ENCODE assay signal across 8 mouse cellular contexts in the genomic region with DNA sequence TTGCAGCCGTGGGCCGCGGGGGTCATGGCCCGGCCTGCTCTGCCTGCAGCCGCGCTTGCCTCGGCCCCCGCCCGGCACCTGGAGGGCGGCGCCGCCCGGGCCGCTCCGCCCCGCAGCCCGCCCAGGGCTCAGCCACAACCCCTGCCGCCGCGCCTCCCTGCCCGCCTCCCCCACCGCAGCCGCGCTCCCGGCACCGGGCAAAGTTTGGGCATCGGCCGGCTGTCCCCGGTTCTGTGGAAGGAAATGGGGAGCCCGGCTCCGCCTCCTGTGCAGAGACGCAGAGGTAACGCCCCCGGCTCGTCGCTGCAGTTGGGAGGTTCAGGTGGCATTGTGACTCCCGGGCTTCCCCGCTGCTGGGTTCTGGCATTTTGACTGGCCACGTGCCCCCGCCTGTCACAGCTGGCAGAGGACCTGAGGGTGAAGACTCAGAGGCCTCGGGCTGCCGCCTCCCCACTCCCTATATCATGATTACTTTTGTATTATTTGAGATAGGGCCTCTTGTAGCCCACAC. TPM values are rescaled to one million over a fixed set of nuclear protein-coding genes. Genes with fewer than 3 reads are reported as not detected.
A peak's percentile ranks its signal among the peaks of the same experiment; 100 is the strongest.
DNase-seq lines count a peak whose midpoint lies in the region; ATAC-seq lines count a peak whose summit lies in the region.

No protein-coding gene starts in this region.

- H3K27me3 ChIP-seq in embryonic facial prominence, embryonic 12.5 days = peaks cover 25% of the 10 kb centered on the region
- 0 out of 2 replicates have a peak, but pooled peaks cover 5% of the 10 kb centered on the region for H3K27me3 ChIP-seq in heart, embryonic 15.5 days
- peaks cover 9% of the 10 kb centered on the region; the same call in 1 of the 2 replicates for H3K27me3 ChIP-seq in lung, embryonic 16.5 days (ENCODE audit: control insufficient read depth, insufficient read depth, low read depth, low read length)

- peak overlapping the region; percentile 64 for H3K4me3 ChIP-seq in embryonic facial prominence, embryonic 12.5 days
- H3K4me3 ChIP-seq in heart, embryonic 15.5 days = peak overlapping the region; percentile 64
- peak overlapping the region; percentile 69 for H3K4me3 ChIP-seq in lung, embryonic 16.5 days (ENCODE audit: low read length)

- peaks cover 10% of the 10 kb centered on the region; the same call in 1 of the 2 replicates for H3K4me1 ChIP-seq in embryonic facial prominence, embryonic 12.5 days
- peaks cover 22% of the 10 kb centered on the region for H3K4me1 ChIP-seq in heart, embryonic 15.5 days (replicated peaks)
- H3K4me1 ChIP-seq in lung, embryonic 16.5 days (replicated peaks; ENCODE audit: control insufficient read depth, insufficient read depth, low read length) = peaks cover 6% of the 10 kb centered on the region

- no peak overlapping the region for H3K27ac ChIP-seq in embryonic facial prominence, embryonic 12.5 days
- no peak overlapping the region for H3K27ac ChIP-seq in heart, embryonic 15.5 days
- H3K27ac ChIP-seq in lung, embryonic 16.5 days (ENCODE audit: low read length) = no peak overlapping the region

- ATAC-seq in embryonic facial prominence, embryonic 12.5 days (ENCODE audit: insufficient number of reproducible peaks, insufficient read depth, low FRiP score, low TSS enrichment) = no peak
- ATAC-seq in heart, embryonic 15.5 days (replicated peaks; ENCODE audit: insufficient number of reproducible peaks, insufficient read depth, low FRiP score, low read depth) = peak; percentile 65; the same call in 1 of the 2 replicates
- ATAC-seq in lung, embryonic 16.5 days (ENCODE audit: low read depth) = peak; percentile 71

- peak overlapping the region; percentile 96 for H3K4me2 ChIP-seq in embryonic facial prominence, embryonic 12.5 days (replicated peaks)
- peak overlapping the region; percentile 98 for H3K4me2 ChIP-seq in heart, embryonic 15.5 days
- H3K4me2 ChIP-seq in lung, embryonic 16.5 days (ENCODE audit: low read depth, low read length) = peak overlapping the region; percentile 100

- peaks cover 6% of the 10 kb centered on the region; the same call in 1 of the 2 replicates for H3K9me3 ChIP-seq in embryonic facial prominence, embryonic 12.5 days
- no peaks in the 10 kb centered on the region for H3K9me3 ChIP-seq in heart, embryonic 15.5 days (replicated peaks)
- peaks cover 3% of the 10 kb centered on the region; the same call in 1 of the 2 replicates for H3K9me3 ChIP-seq in lung, embryonic 16.5 days (ENCODE audit: control insufficient read depth, low read length)

- H3K36me3 ChIP-seq in embryonic facial prominence, embryonic 12.5 days = no peaks in the 10 kb centered on the region
- H3K36me3 ChIP-seq in heart, embryonic 15.5 days = no peaks in the 10 kb centered on the region
- H3K36me3 ChIP-seq in lung, embryonic 16.5 days (ENCODE audit: control insufficient read depth, insufficient read depth, low read length) = no peaks in the 10 kb centered on the region

- DNase-seq in CD4-positive helper T cell, adult 2 months (ENCODE audit: low read depth, low spot score) = peak; percentile 82
- DNase-seq in T-cell, adult 2 months (ENCODE audit: low spot score) = peak; percentile 64
- DNase-seq in kidney, postnatal 10 days = peak; percentile 80
- DNase-seq in ovary, postnatal 10 days (ENCODE audit: low spot score) = peak; percentile 28
- DNase-seq in thymus, postnatal 4 days = peak; percentile 80

- WGBS in embryonic facial prominence, embryonic 12.5 days = under 1% methylated on average over 40 of the region's 42 CpGs
- under 1% methylated on average over 29 of the region's 42 CpGs for WGBS in heart, embryonic 15.5 days
- WGBS in lung, embryonic 16.5 days = under 1% methylated on average over 29 of the region's 42 CpGs

- peak overlapping the region; percentile 67 for H3K9ac ChIP-seq in embryonic facial prominence, embryonic 12.5 days
- peak overlapping the region; percentile 60 for H3K9ac ChIP-seq in heart, embryonic 15.5 days
- H3K9ac ChIP-seq in lung, embryonic 16.5 days (ENCODE audit: low read length) = peak overlapping the region; percentile 76

RNA-seq across cellular contexts. Expression of a gene that starts 13.0 kb away (rescaled TPM):
- 6.5 and 11.8 TPM in 2 replicates for polyA plus RNA-seq in embryonic facial prominence, embryonic 12.5 days (2016; fragmentation: Nextera tagmentation; extraction: Ambion mirVana)
- 3.0 and 4.4 TPM in 2 replicates for polyA plus RNA-seq in heart, embryonic 15.5 days (2015; fragmentation: Nextera tagmentation; extraction: Ambion mirVana)
- 4.5 and 5.4 TPM in 2 replicates for polyA plus RNA-seq in lung, embryonic 16.5 days (2015; fragmentation: Nextera tagmentation; extraction: Ambion mirVana)

RNA-seq across cellular contexts. Expression of a gene that starts 33.5 kb away (rescaled TPM):
- polyA plus RNA-seq in embryonic facial prominence, embryonic 12.5 days (2016; fragmentation: Nextera tagmentation; extraction: Ambion mirVana) = 3.2 and 8.2 TPM in 2 replicates
- polyA plus RNA-seq in heart, embryonic 15.5 days (2015; fragmentation: Nextera tagmentation; extraction: Ambion mirVana) = 2.1 and 2.5 TPM in 2 replicates
- 2.5 and 3.2 TPM in 2 replicates for polyA plus RNA-seq in lung, embryonic 16.5 days (2015; fragmentation: Nextera tagmentation; extraction: Ambion mirVana)

RNA-seq across cellular contexts. Expression of a gene that starts 33.6 kb away (rescaled TPM):
- polyA plus RNA-seq in embryonic facial prominence, embryonic 12.5 days (2016; fragmentation: Nextera tagmentation; extraction: Ambion mirVana) = 901 and 909 TPM in 2 replicates
- 1,832 and 2,366 TPM in 2 replicates for polyA plus RNA-seq in heart, embryonic 15.5 days (2015; fragmentation: Nextera tagmentation; extraction: Ambion mirVana)
- 1,058 and 1,114 TPM in 2 replicates for polyA plus RNA-seq in lung, embryonic 16.5 days (2015; fragmentation: Nextera tagmentation; extraction: Ambion mirVana)

RNA-seq across cellular contexts. Expression of a gene that starts 34.0 kb away (rescaled TPM):
- polyA plus RNA-seq in embryonic facial prominence, embryonic 12.5 days (2016; fragmentation: Nextera tagmentation; extraction: Ambion mirVana) = 257 and 260 TPM in 2 replicates
- 144 and 163 TPM in 2 replicates for polyA plus RNA-seq in heart, embryonic 15.5 days (2015; fragmentation: Nextera tagmentation; extraction: Ambion mirVana)
- polyA plus RNA-seq in lung, embryonic 16.5 days (2015; fragmentation: Nextera tagmentation; extraction: Ambion mirVana) = 237 and 248 TPM in 2 replicates

RNA-seq across cellular contexts. Expression of a gene that starts 45.3 kb away (rescaled TPM):
- polyA plus RNA-seq in embryonic facial prominence, embryonic 12.5 days (2016; fragmentation: Nextera tagmentation; extraction: Ambion mirVana) = 109 and 115 TPM in 2 replicates
- polyA plus RNA-seq in heart, embryonic 15.5 days (2015; fragmentation: Nextera tagmentation; extraction: Ambion mirVana) = 43.9 and 56.2 TPM in 2 replicates
- polyA plus RNA-seq in lung, embryonic 16.5 days (2015; fragmentation: Nextera tagmentation; extraction: Ambion mirVana) = 90.8 and 99.5 TPM in 2 replicates

Comparison
In these comparisons a context has a peak if more than half of its experiments do, and no peak if none do; other contexts are left out.
1. DNase-seq: peak in every context shown above with its lines; median percentile 82 in CD4-positive helper T cell, adult 2 months; 80 in kidney, postnatal 10 days; 80 in thymus, postnatal 4 days; 64 in T-cell, adult 2 months; 28 in ovary, postnatal 10 days.